Mouse (Mus musculus) megakaryocyte, embryonic 14.5 days (primary cell): ENCODE measurements around the gene Tubb2b.

Experiments used
- FLI1 ChIP-seq: IDR thresholded peaks from 2 replicates; pipeline ENCODE4 v1.6.1; 2012; ENCODE audit warnings: low read length, inconsistent platforms, mixed read lengths
- GATA1 ChIP-seq: IDR thresholded peaks from 3 replicates; pipeline ENCODE4 v1.6.1; 2012; ENCODE audit warnings: mixed read lengths, low read length, inconsistent platforms, borderline replicate concordance

DNA sequence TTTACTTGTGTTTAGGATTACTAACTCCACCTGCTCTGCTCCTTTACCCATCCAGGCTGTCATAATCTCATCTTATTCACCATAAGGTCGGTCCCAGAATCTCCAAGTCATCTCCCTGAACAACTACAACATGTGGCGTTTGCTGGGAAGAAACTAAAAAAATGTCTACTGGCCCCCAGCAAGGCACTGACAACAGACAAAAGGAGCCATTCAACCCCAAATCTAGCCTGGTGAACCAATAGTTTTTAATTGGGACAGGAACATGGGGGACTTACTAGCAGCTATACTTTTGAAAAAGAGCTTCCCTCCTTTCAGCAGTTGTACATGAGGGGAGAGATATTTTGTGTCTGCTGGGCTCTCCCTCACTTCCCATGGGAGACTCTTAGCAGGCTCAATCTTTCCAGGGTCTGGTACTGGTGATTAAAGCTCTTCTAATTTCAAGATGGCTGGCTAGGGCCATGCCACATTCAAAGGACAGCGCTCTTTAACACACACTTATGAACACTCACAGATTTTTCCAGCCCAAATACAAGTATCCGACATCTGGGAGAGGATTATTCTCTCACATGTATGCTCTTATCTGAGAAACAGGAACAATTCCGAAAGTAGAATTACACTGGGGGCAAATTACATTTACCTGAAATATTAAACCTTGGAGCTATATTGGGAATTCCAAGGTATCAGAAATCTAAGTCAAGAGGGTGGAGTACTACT is 19.4 kb upstream of the Tubb2b start:
- TF ChIP-seq GATA1 = no peak
- TF ChIP-seq FLI1 = no peak
